Mouse (Mus musculus) midbrain, embryonic 16.5 days (tissue): ENCODE results near the gene Rilp. TPM values are rescaled to one million over a fixed set of nuclear protein-coding genes. Genes with fewer than 3 reads are reported as not detected.

Experiments
- ATAC-seq: fragments of 200-750 bp; cut with Nextera tagmentation; 2 replicates; pipeline ENCODE4 v1.8.0; 2017; ENCODE audit warnings: moderate TSS enrichment
- H3K27ac ChIP-seq: fragments of 300-500 bp; sonication (generic); 2 replicates; pipeline ENCODE4 v1.5.1; 2014; ENCODE audit warnings: mild to moderate bottlenecking, low read length, mixed read lengths
- H3K27me3 ChIP-seq: fragments of 300-500 bp; sonication (generic); 2 replicates; pipeline ENCODE4 v1.6.1; 2014; ENCODE audit warnings: low read depth, low read length, mixed read lengths; ENCODE audit not compliant: control insufficient read depth, insufficient read depth
- H3K36me3 ChIP-seq: fragments of 300-500 bp; sonication (generic); 2 replicates; pipeline ENCODE4 v1.6.1; 2014; ENCODE audit warnings: mild to moderate bottlenecking, low read length, moderate library complexity, mixed read lengths; ENCODE audit not compliant: control insufficient read depth, insufficient read depth
- H3K4me1 ChIP-seq: fragments of 300-500 bp; sonication (generic); 2 replicates; pipeline ENCODE4 v1.6.1; 2014; ENCODE audit warnings: mild to moderate bottlenecking, low read length, mixed read lengths; ENCODE audit not compliant: control insufficient read depth, insufficient read depth
- H3K4me2 ChIP-seq: fragments of 300-500 bp; sonication (generic); 2 replicates; pipeline ENCODE4 v1.6.1; 2014; ENCODE audit warnings: mild to moderate bottlenecking, low read length, mixed read lengths
- H3K4me3 ChIP-seq: fragments of 300-500 bp; sonication (generic); 2 replicates; pipeline ENCODE4 v1.5.1; 2014; ENCODE audit warnings: low read depth, mild to moderate bottlenecking, low read length, moderate library complexity, mixed read lengths
- H3K9ac ChIP-seq: fragments of 300-500 bp; sonication (generic); 2 replicates; pipeline ENCODE4 v1.6.1; 2014; ENCODE audit warnings: low read depth, low read length, mixed read lengths
- H3K9me3 ChIP-seq: fragments of 300-500 bp; sonication (generic); replicated peaks from 2 replicates; pipeline ENCODE4 v1.6.1; 2014; ENCODE audit warnings: mild to moderate bottlenecking, low read length, mixed read lengths; ENCODE audit not compliant: control insufficient read depth, poor library complexity, severe bottlenecking
- WGBS: fragments of 180-500 bp; shearing (Covaris S2); extraction: QIAGEN DNeasy Blood & Tissue Kit; methylation state at CpG from one replicate; pipeline ENCODE4 v1.1.7; 2014; 5-methylcytosine and 5-hydroxymethylcytosine counted together
- polyA plus RNA-seq: library from polyadenylated mRNA; unstranded; fragments of >200 nt; fragmentation: Nextera tagmentation; extraction: Ambion mirVana; gene quantifications from 2 replicates; pipeline ENCODE4 v1.2.1, GENCODE M21; 2015

Gene Rilp
- polyA plus RNA-seq, 1 experiment from 2014 or later = 2.8 TPM

GRCm38 (mm10) chr11:75536255-75537024 lies 26.5 kb downstream of the Rilp start:
- Histone ChIP-seq H3K4me1 (peaks cover 29% of the 10 kb centered on the region), H3K27ac (no peak overlapping the region), H3K4me3 (no peak overlapping the region), H3K9ac (no peak overlapping the region), H3K27me3 (no peaks in the 10 kb centered on the region), H3K9me3 (no peaks in the 10 kb centered on the region), H3K36me3 (no peaks in the 10 kb centered on the region), H3K4me2 (no peak overlapping the region)
- no peak for ATAC-seq
- 92% methylated on average over 12 of the region's 12 CpGs for WGBS

- H3K4me3 ChIP-seq = no peak overlapping the region
- no peaks in the 10 kb centered on the region for H3K36me3 ChIP-seq
- no peak overlapping the region for H3K4me2 ChIP-seq
- no peak for ATAC-seq
- no peak overlapping the region for H3K9ac ChIP-seq
- H3K9me3 ChIP-seq = no peaks in the 10 kb centered on the region
- H3K4me1 ChIP-seq = peaks cover 29% of the 10 kb centered on the region
- no peaks in the 10 kb centered on the region for H3K27me3 ChIP-seq
- 92% methylated on average over 8 of the region's 8 CpGs for WGBS
- no peak overlapping the region for H3K27ac ChIP-seq
Observed at GRCm38 (mm10) chr11:75537025-75537414, 27.1 kb downstream of the Rilp start.

GRCm38 (mm10) chr11:75537491-75538183 lies 27.7 kb downstream of the Rilp start:
- no peaks in the 10 kb centered on the region for H3K9me3 ChIP-seq
- no peak for ATAC-seq
- H3K4me2 ChIP-seq = no peak overlapping the region
- 42% methylated on average over 11 of the region's 11 CpGs for WGBS
- no peak overlapping the region for H3K27ac ChIP-seq
- no peaks in the 10 kb centered on the region for H3K27me3 ChIP-seq
- no peaks in the 10 kb centered on the region for H3K36me3 ChIP-seq
- H3K9ac ChIP-seq = no peak overlapping the region
- H3K4me3 ChIP-seq = no peak overlapping the region
- H3K4me1 ChIP-seq = peaks cover 29% of the 10 kb centered on the region

- Histone ChIP-seq H3K4me3 (no peak overlapping the region), H3K9me3 (no peaks in the 10 kb centered on the region), H3K4me1 (peaks cover 24% of the 10 kb centered on the region), H3K27ac (no peak overlapping the region), H3K4me2 (no peak overlapping the region), H3K9ac (no peak overlapping the region), H3K36me3 (no peaks in the 10 kb centered on the region), H3K27me3 (no peaks in the 10 kb centered on the region)
- 66% methylated on average over 9 of the region's 9 CpGs for WGBS
- ATAC-seq = no peak
Observed at GRCm38 (mm10) chr11:75538184-75538969, 28.5 kb downstream of the Rilp start.

- H3K4me3 ChIP-seq = no peak overlapping the region
- WGBS = 85% methylated on average over 13 of the region's 13 CpGs
- no peak for ATAC-seq
- no peaks in the 10 kb centered on the region for H3K9me3 ChIP-seq
- H3K27ac ChIP-seq = no peak overlapping the region
- H3K9ac ChIP-seq = no peak overlapping the region
- H3K27me3 ChIP-seq = no peaks in the 10 kb centered on the region
- peaks cover 18% of the 10 kb centered on the region for H3K4me1 ChIP-seq
- no peaks in the 10 kb centered on the region for H3K36me3 ChIP-seq
- no peak overlapping the region for H3K4me2 ChIP-seq
Observed at GRCm38 (mm10) chr11:75538970-75539299, 29.0 kb downstream of the Rilp start.

GRCm38 (mm10) chr11:75540209-75540608 lies 30.3 kb downstream of the Rilp start:
- no peak overlapping the region for H3K27ac ChIP-seq
- H3K4me1 ChIP-seq = peaks cover 7% of the 10 kb centered on the region
- H3K4me3 ChIP-seq = no peak overlapping the region
- ATAC-seq = no peak
- H3K9me3 ChIP-seq = no peaks in the 10 kb centered on the region
- no peaks in the 10 kb centered on the region for H3K27me3 ChIP-seq
- H3K4me2 ChIP-seq = no peak overlapping the region
- no peak overlapping the region for H3K9ac ChIP-seq
- H3K36me3 ChIP-seq = 0 out of 2 replicates have a peak, but pooled peaks cover 2% of the 10 kb centered on the region
- WGBS = 85% methylated on average over 8 of the region's 8 CpGs

GRCm38 (mm10) chr11:75540710-75541581 lies 31.1 kb downstream of the Rilp start:
- Histone ChIP-seq H3K9ac (no peak overlapping the region), H3K4me3 (no peak overlapping the region), H3K4me1 (no peaks in the 10 kb centered on the region; the same call in 1 of the 2 replicates), H3K27me3 (no peaks in the 10 kb centered on the region), H3K36me3 (peaks cover 6% of the 10 kb centered on the region; the same call in 1 of the 2 replicates), H3K9me3 (no peaks in the 10 kb centered on the region), H3K27ac (no peak overlapping the region), H3K4me2 (no peak overlapping the region)
- WGBS = 68% methylated on average over 19 of the region's 19 CpGs
- ATAC-seq = no peak

GRCm38 (mm10) chr11:75544713-75545112 lies 34.8 kb downstream of the Rilp start:
- H3K27ac ChIP-seq = no peak overlapping the region
- H3K9ac ChIP-seq = no peak overlapping the region
- no peaks in the 10 kb centered on the region for H3K9me3 ChIP-seq
- WGBS = 84% methylated on average over 9 of the region's 9 CpGs
- no peak overlapping the region for H3K4me3 ChIP-seq
- no peaks in the 10 kb centered on the region; the same call in none of the 2 replicates for H3K4me1 ChIP-seq
- ATAC-seq = no peak
- H3K36me3 ChIP-seq = peaks cover 15% of the 10 kb centered on the region; the same call in 1 of the 2 replicates
- H3K4me2 ChIP-seq = no peak overlapping the region
- no peaks in the 10 kb centered on the region for H3K27me3 ChIP-seq
